Mouse (Mus musculus) neural tube, embryonic 13.5 days (tissue): ENCODE data around the gene Efhc2. TPM values are rescaled to one million over a fixed set of nuclear protein-coding genes. Genes with fewer than 3 reads are reported as not detected.

Experiments used
- ATAC-seq: fragments of 200-750 bp; cut with Nextera tagmentation; 2 replicates; pipeline ENCODE4 v1.8.0; 2017; ENCODE audit warnings: low read depth, mild to moderate bottlenecking, moderate TSS enrichment, moderate library complexity
- H3K27ac ChIP-seq: fragments of 300-500 bp; sonication (generic); replicated peaks from 2 replicates; pipeline ENCODE4 v1.5.1; 2015; ENCODE audit warnings: moderate library complexity, mild to moderate bottlenecking, inconsistent platforms
- H3K27me3 ChIP-seq: fragments of 300-500 bp; sonication (generic); 2 replicates; pipeline ENCODE4 v1.6.1; 2015; ENCODE audit warnings: mild to moderate bottlenecking, inconsistent platforms
- H3K36me3 ChIP-seq: fragments of 300-500 bp; sonication (generic); 2 replicates; pipeline ENCODE4 v1.6.1; 2015; ENCODE audit warnings: mild to moderate bottlenecking, inconsistent platforms
- H3K4me1 ChIP-seq: fragments of 300-500 bp; sonication (generic); replicated peaks from 2 replicates; pipeline ENCODE4 v1.6.1; 2015; ENCODE audit warnings: inconsistent platforms
- H3K4me2 ChIP-seq: fragments of 300-500 bp; sonication (generic); 2 replicates; pipeline ENCODE4 v1.6.1; 2015; ENCODE audit warnings: inconsistent platforms, mild to moderate bottlenecking, moderate library complexity
- H3K4me3 ChIP-seq: fragments of 300-500 bp; sonication (generic); 2 replicates; pipeline ENCODE4 v1.5.1; 2015; ENCODE audit warnings: mild to moderate bottlenecking, inconsistent platforms
- H3K9ac ChIP-seq: fragments of 300-500 bp; sonication (generic); 2 replicates; pipeline ENCODE4 v1.6.1; 2015; ENCODE audit warnings: moderate library complexity, mild to moderate bottlenecking, inconsistent platforms
- H3K9me3 ChIP-seq: fragments of 300-500 bp; sonication (generic); 2 replicates; pipeline ENCODE4 v1.6.1; 2016; ENCODE audit warnings: inconsistent platforms
- WGBS: fragments of 180-500 bp; shearing (Covaris S2); methylation state at CpG from one replicate; pipeline ENCODE4 v1.1.7; 2015; 5-methylcytosine and 5-hydroxymethylcytosine counted together
- polyA plus RNA-seq: library from polyadenylated mRNA; unstranded; fragments of >200 nt; fragmentation: Nextera tagmentation; extraction: Ambion mirVana; gene quantifications from 2 replicates; pipeline ENCODE4 v1.2.1, GENCODE M21; 2015

Efhc2 gene
- 1.2 and 1.9 TPM in 2 replicates for polyA plus RNA-seq

DNA sequence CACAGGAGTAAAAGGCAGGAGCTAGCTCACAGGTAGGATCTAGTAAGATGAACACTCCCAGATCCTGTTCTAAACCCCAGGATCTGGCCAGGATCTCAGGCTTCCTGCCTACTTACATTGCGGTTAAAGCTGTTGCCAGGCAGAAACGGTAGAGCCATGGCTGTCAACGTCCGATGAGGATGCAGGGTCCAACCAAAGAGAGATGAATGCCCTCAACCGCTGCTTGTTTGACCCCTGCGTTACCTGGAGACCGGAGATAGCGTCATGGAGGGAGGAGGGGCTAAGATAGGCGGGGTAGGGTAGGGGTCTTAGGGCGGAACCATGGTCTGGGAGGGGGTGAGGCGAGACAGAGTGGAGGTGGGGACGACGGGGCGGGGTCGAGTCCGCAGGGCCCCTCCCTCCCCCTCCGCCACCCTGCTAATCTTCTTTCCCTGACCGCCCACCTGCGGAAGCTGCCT is at the start of gene Efhc2:
Gene Efhc2, minus strand, starts transcription at position 243 of the 458 bp plus-strand sequence.
- peak; percentile 71; the same call in 1 of the 2 replicates for ATAC-seq
- Histone ChIP-seq H3K4me1 (no peaks in the 10 kb centered on the region), H3K4me2 (peak within 1 kb of the TSS; percentile 60), H3K9ac (peak within 1 kb of the TSS; percentile 58), H3K36me3 (no peaks in the 10 kb centered on the region), H3K9me3 (no peaks in the 10 kb centered on the region), H3K4me3 (peak within 1 kb of the TSS; percentile 40), H3K27ac (no peak within 1 kb of the TSS), H3K27me3 (no peaks in the 10 kb centered on the region)
- WGBS = 20% methylated on average over 16 of the region's 19 CpGs

DNA sequence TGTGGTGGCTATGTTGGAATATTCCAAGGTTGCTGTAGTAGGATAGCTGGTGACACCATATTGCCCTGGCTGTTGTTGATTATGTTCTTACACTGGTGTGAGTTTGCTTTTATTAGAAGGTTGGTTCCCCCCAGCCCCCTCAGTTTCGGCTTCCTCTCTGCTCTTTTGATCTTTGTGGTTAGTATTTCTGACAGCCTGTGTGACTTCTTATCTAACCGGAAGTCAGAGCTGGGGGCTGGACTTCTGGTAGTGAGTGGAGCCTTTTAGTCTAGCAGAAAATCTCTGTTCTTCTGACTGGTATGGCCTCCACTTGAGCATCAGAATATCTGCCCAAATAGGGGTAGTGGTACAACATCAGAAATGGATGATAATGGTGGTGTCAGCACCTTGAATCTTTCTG is 45.9 kb upstream of the Efhc2 start:
- Histone ChIP-seq H3K9me3 (no peaks in the 10 kb centered on the region), H3K4me2 (no peak overlapping the region), H3K27me3 (no peaks in the 10 kb centered on the region), H3K36me3 (no peaks in the 10 kb centered on the region), H3K9ac (no peak overlapping the region), H3K27ac (no peak overlapping the region), H3K4me3 (no peak overlapping the region), H3K4me1 (no peaks in the 10 kb centered on the region)
- no peak for ATAC-seq
- 83% methylated on average over 2 of the region's 2 CpGs for WGBS

DNA sequence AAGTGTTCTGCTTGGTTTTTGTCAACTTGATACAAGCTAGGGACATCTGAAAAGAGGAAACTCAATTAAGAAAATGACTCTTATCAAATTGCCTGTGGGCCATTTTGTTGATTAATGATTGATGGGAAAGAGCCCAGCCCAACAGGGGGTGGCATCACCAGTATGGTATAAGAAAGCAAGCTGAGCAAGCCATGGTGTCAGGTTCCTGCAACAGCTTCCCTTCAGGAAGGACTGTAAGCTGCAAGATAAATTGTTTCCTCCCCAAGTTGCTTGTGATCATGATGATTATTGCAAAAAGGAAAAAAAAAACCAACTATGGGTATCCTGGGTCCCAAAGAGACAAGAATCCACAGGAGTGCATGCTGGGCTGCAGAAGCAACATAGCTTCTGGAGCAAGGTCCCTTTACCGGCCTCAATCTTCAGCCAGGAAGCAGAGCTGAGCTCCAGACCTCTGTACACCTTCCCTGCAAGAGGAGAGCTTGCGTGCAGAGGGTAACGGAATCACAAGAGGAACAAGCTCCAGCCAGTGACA is 18.8 kb downstream of the Efhc2 start:
- Histone ChIP-seq H3K9me3 (no peaks in the 10 kb centered on the region), H3K4me1 (no peaks in the 10 kb centered on the region), H3K4me2 (no peak overlapping the region), H3K27ac (no peak overlapping the region), H3K4me3 (no peak overlapping the region), H3K9ac (no peak overlapping the region), H3K27me3 (no peaks in the 10 kb centered on the region), H3K36me3 (no peaks in the 10 kb centered on the region)
- WGBS = 92% methylated on average over 3 of the region's 3 CpGs
- no peak for ATAC-seq

DNA sequence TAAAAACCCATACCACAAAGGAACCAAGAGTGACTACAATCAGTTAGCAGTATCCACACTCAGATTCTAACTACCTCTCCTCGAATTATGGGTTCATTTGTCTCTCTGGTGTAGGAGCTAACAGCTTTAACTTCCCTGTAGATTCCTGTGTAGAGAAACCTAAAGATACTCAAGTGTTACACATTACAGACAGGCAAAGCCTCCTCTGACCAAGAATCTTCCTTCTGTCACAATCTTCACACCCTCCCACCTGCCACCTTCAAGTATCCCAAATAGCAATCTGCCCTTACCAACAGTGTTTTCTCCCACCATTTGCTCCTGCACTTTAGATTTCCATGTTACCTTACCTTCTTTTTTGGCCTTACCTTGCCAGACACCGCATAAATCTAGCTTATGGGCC is 35.3 kb downstream of the Efhc2 start:
- ATAC-seq = no peak
- WGBS = 78% methylated on average over 2 of the region's 2 CpGs
- Histone ChIP-seq H3K36me3 (no peaks in the 10 kb centered on the region), H3K27ac (no peak overlapping the region), H3K4me3 (no peak overlapping the region), H3K27me3 (no peaks in the 10 kb centered on the region), H3K9ac (no peak overlapping the region), H3K9me3 (no peaks in the 10 kb centered on the region), H3K4me1 (no peaks in the 10 kb centered on the region), H3K4me2 (no peak overlapping the region)

GRCm38 (mm10) chrX:17225141-17225540 is 94.0 kb downstream of the Efhc2 start:
- Histone ChIP-seq H3K9me3 (no peaks in the 10 kb centered on the region), H3K27me3 (no peaks in the 10 kb centered on the region), H3K9ac (no peak overlapping the region), H3K4me1 (no peaks in the 10 kb centered on the region), H3K36me3 (no peaks in the 10 kb centered on the region), H3K4me2 (no peak overlapping the region), H3K27ac (no peak overlapping the region), H3K4me3 (no peak overlapping the region)
- ATAC-seq = no peak

DNA sequence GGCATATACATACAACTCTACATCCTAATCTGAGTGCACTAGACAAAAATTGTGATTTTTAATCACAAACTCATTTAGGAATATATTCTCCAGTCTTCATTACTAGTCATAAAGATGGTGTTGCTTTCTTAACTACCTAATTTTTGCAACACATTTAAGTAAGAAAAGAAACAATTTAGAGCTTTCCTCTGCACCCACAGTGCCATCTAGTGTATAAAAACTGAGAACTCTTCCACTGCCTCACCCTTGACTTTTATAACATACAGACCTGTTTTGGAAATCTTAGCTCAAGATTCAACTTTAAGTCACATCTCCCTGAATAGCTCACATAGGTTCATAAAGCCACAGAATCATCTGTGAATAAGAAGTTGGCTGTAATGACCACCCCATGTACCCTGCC is 101.7 kb downstream of the Efhc2 start:
- no peak overlapping the region for H3K9ac ChIP-seq
- H3K9me3 ChIP-seq = no peaks in the 10 kb centered on the region
- no peak overlapping the region for H3K4me2 ChIP-seq
- H3K36me3 ChIP-seq = no peaks in the 10 kb centered on the region
- no peak overlapping the region for H3K4me3 ChIP-seq
- no peak for ATAC-seq
- no peaks in the 10 kb centered on the region for H3K4me1 ChIP-seq
- no peaks in the 10 kb centered on the region for H3K27me3 ChIP-seq
- no peak overlapping the region for H3K27ac ChIP-seq

GRCm38 (mm10) chrX:17213515-17213914 is 105.7 kb downstream of the Efhc2 start:
- no peak for ATAC-seq
- no peak overlapping the region for H3K4me3 ChIP-seq
- no peak overlapping the region for H3K4me2 ChIP-seq

DNA sequence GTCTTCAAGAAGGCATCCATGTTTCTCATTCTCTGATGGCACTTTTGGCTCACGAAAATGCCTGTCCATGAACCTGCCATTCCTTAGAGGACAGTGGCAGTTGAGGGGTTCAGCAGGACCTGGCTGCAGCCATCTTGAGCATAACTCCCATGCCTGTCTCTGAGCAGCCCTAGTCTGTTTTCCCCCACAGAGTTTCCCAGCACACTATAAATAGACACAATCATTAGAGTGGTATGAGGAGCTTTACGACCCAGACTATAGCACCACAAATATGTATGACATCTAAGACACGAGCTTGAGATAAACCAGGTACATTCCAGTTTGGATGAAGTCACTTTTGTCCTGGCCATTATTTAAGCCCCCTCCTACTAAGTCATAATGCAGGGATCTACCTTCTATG is 143.4 kb downstream of the Efhc2 start:
- Histone ChIP-seq H3K27me3 (no peaks in the 10 kb centered on the region), H3K4me2 (no peak overlapping the region), H3K36me3 (no peaks in the 10 kb centered on the region), H3K4me3 (no peak overlapping the region), H3K27ac (no peak overlapping the region), H3K9ac (no peak overlapping the region), H3K4me1 (no peaks in the 10 kb centered on the region), H3K9me3 (no peaks in the 10 kb centered on the region)
- 80% methylated on average over 3 of the region's 3 CpGs for WGBS
- no peak for ATAC-seq

More at GRCm38 (mm10) chrX:17213515-17213914, 105.7 kb downstream of the Efhc2 start:
- no peak overlapping the region for H3K9ac ChIP-seq
- no peaks in the 10 kb centered on the region for H3K9me3 ChIP-seq
- H3K4me1 ChIP-seq = no peaks in the 10 kb centered on the region
- 79% methylated on average over 2 of the region's 2 CpGs for WGBS
- H3K27me3 ChIP-seq = no peaks in the 10 kb centered on the region
- H3K27ac ChIP-seq = no peak overlapping the region
- no peaks in the 10 kb centered on the region for H3K36me3 ChIP-seq

DNA sequence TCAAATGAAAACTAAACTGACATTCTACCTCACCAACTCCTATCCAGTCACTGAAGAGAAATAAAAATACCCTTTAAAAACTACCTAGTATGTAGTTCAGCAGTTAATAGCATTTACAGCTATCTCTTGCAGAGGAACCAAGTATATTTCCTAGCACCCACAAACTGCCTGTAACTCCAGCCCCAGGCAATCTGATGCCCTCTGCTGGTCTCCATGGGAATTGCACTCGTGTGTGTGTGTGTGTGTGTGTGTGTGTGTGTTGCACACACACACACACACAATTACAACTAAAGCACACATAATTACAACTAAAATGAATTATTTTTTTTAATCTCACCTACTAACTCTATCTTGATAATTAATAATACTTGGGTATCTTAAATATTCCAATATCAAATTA is 153.5 kb downstream of the Efhc2 start:
- H3K27me3 ChIP-seq = no peaks in the 10 kb centered on the region
- no peaks in the 10 kb centered on the region for H3K4me1 ChIP-seq
- no peaks in the 10 kb centered on the region for H3K36me3 ChIP-seq
- 89% methylated on average over 1 of the region's 1 CpGs for WGBS
- no peak for ATAC-seq
- no peaks in the 10 kb centered on the region for H3K9me3 ChIP-seq
- H3K4me2 ChIP-seq = no peak overlapping the region
- no peak overlapping the region for H3K27ac ChIP-seq
- no peak overlapping the region for H3K4me3 ChIP-seq
- H3K9ac ChIP-seq = no peak overlapping the region
